Mouse (Mus musculus) liver, embryonic 14 days (tissue): Measurements from ENCODE around the gene Padi2. TPM values are rescaled to one million over a fixed set of nuclear protein-coding genes. Genes with fewer than 3 reads are reported as not detected.

Experiments used
- polyA plus RNA-seq: library from polyadenylated mRNA; depleted of rRNA; stranded (reverse); fragments of >200 nt; gene quantifications from 2 replicates; pipeline ENCODE4 v1.2.3, GENCODE M21; 2012; rRNA removed

Gene Padi2
- polyA plus RNA-seq = 0.74 and 0.85 TPM in 2 replicates

DNA sequence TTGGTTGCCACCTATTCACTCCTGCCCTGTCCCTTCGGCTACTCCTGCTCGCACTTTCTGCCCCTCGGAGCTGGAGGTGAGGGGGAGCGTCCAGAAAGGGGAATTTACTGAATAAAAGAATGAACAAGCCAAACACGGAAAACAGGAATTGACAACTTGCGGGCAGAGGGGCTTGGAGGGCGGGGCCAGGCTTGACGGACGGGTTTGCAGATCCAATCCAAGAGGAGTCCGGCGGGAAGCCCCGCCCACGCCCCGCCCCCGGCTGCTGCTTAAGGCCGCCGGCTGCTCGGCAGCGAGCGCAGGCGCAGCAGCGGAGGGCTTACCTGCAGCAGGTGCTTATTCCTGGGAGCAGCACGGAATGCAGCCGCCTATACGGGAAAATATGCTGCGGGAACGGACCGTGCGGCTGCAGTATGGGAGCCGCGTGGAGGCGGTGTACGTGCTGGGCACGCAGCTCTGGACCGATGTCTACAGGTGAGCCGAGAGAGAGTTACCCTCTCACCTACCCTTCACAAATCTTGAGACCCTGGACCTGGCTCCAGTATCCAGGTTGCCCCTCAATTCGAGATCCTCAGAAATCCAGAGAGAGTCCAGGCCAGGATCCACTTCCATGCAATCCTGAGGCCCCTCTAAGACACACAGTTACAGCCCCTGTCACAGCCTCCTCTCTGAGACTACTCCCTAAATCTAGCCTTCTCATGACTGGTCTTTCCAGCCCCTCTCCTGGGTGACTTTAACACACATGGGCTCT lies at the start of gene Padi2:
Padi2 (plus strand) TSS at position 269 of the 751 bp plus-strand sequence.

DNA sequence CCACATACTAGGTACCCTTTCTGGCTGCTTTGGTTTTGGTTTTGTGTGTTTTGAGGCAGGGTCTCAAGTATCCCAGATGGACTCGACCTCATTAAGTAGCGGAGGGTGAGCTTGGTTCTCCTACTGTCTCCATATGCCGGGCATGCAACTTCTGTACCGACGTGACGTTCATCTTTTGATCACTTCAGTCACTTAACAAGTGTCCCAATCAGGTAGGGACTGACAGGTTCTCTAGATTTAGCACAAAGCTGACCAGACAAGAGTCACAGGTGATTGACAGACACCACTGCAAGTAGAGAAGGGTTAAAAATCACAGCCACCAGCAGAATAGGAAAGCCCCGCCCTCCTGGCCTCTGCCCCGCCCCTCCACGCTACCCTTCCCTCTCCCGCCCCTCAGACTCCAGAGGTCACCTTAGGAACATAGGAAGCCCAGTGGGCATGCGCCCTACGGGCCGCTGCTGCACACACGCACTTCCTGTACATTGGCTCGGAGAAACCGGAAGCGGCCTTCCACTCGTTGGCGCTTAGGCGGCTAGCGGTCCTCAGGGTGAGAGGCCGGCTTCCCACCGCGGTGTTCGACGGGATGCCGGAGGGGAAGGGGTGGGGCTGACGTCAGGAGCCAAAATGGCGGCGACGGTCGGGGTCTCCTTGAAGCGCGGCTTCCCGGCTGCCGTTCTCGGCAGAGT lies 54.8 kb downstream of the Padi2 start, which contains the start of gene Sdhb:
Sdhb (plus strand) TSS at position 423 of the 686 bp plus-strand sequence.

GRCm38 (mm10) chr4:140986711-140987395 lies 80.7 kb downstream of the Padi2 start, which contains the start of gene Atp13a2:
Gene Atp13a2 (plus strand): TSS chr4:140986873.

Other genes starting within 250 kb of the Padi2 start
- 2.0 TPM in 2 replicates for gene Arhgef10l, start 240.3 kb upstream of the Padi2 start, polyA plus RNA-seq
- 42.3 and 56.3 TPM in 2 replicates for gene Rcc2, start 205.8 kb upstream of the Padi2 start, polyA plus RNA-seq
- 0.01 TPM in 1 of 2 replicates, not detected in the other for gene Padi6, start 163.7 kb upstream of the Padi2 start, polyA plus RNA-seq
- gene Padi4, start 132.1 kb upstream of the Padi2 start, polyA plus RNA-seq = 0.32 and 0.47 TPM in 2 replicates
- 0.10 and 0.15 TPM in 2 replicates for gene Padi3, start 95.7 kb upstream of the Padi2 start, polyA plus RNA-seq
- gene Padi1, start 60.6 kb upstream of the Padi2 start, polyA plus RNA-seq = 0.01 and 0.02 TPM in 2 replicates
- gene Sdhb, start 54.9 kb downstream of the Padi2 start, polyA plus RNA-seq = 84.3 and 93.8 TPM in 2 replicates
- 14.3 and 17.0 TPM in 2 replicates for gene Atp13a2, start 80.5 kb downstream of the Padi2 start, polyA plus RNA-seq
- 5.8 and 8.7 TPM in 2 replicates for gene Mfap2, start 104.1 kb downstream of the Padi2 start, polyA plus RNA-seq
- 1.8 and 2.0 TPM in 2 replicates for gene Crocc, start 154.2 kb downstream of the Padi2 start, polyA plus RNA-seq
- 51.4 and 61.7 TPM in 2 replicates for gene Necap2, start 172.0 kb downstream of the Padi2 start, polyA plus RNA-seq
- not detected in 2 replicates for gene Spata21, start 182.0 kb downstream of the Padi2 start, polyA plus RNA-seq
- 12.1 and 14.6 TPM in 2 replicates for gene Szrd1, start 233.4 kb downstream of the Padi2 start, polyA plus RNA-seq
- gene Fbxo42, start 241.6 kb downstream of the Padi2 start, polyA plus RNA-seq = 6.7 and 9.1 TPM in 2 replicates